Mouse (Mus musculus): Measurements from ENCODE around the gene Rcbtb2.

Gene Rcbtb2

DNA sequence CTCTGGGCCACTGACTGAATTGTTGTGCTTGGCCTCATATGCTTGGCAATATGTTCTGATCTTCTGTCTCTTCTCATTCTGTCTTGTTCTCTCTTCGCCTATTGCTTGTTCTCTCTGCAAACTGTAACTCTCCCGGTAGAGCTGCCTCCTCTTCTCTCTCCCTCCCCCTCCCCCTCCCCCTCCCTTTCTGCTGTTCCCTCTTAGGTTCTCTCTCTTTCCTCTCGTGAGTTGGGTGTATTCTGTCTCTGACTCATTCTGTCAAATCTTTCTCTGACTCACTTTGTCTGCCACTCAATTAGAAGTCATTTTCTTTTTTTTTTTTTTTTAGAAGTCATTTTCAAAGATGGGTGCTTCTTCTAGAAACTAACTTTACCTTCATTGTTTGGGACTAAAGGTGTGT lies 23.9 kb downstream of the Rcbtb2 start:
- peak; percentile 36 for DNase-seq (ENCODE audit: low read depth, low spot score)

DNA sequence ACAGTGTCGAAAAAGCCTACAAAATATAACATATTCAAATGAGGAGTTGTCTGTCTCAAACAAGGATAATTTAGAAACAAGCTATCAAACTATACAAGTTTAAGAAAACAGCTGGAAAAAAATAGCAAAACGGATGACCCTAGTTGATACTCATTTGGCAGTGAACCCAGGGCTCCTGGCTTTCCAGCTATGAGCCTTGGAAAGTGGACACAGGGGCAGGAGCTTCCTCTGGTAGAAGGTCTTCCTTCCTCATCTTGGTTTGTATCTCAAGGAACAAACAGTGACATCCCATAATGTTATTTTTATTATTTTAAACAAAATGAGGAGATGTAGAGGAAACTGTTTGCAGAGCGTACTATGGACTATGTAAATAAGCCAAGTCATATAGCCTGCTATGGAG lies 25.3 kb downstream of the Rcbtb2 start:
- no peak for DNase-seq (ENCODE audit: low read depth, low spot score)

- DNase-seq (ENCODE audit: low read depth, low spot score), result no peak
Measured at GRCm38 (mm10) chr14:73161303-73161702, 38.5 kb downstream of the Rcbtb2 start.

DNA sequence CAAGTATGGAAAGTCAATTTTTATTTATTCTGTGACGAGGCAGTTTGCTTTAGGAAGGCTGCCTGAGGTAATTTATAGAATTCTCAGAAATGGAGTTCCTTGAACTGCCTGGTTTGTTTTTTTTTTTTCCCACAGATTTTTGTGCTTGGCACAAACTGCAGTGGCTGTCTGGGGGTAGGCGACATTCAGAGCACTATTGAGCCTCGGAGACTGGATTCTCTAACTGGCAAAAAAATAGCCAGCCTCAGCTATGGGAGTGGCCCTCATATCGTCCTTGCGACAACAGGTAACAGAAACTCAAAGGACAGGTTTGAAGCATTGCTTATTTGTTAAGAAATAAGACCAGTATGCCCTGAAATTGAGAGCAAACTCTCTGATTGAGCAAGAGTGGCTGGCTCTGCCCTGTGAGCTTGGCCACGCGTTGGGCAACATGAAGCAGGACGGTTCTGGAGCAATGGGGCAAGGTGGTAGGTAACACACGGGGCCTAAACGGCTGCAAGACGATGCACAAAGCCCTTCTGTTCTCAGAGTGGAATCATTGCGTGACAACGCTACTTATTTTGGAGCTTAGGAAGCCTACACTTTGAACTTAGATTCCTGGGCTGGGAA lies 39.5 kb downstream of the Rcbtb2 start:
- no peak for DNase-seq (ENCODE audit: low read depth, low spot score)

DNA sequence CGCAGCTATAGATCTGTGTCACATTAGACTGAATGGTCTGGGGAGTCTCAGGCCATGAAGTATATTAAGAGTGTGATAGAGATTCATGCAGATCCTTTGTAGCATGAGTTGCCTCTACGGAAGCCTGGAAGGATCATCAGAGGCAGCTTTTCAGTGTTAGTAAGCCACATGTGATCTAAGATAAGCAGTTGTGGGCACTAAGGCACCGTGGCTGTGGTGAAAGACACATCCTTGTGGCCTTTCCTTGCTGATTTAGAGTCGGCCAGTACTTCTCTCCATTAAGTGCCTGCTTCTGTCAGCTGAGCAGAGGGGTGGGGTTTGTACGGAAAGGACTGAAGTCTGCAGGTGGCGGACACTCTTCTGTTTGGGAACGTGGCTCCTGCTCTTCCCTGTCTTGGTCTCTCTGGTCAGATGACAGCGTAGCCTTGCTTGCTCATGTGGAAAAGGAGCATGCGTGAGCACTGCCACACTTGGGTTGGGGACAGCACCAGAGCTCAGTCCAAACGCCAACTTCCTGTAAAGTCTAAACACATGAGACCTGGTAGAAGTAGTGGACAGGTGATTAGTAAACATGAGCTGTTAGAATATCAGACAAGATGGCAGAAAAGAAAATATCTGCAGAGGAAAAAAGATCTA lies 40.6 kb downstream of the Rcbtb2 start:
- peak; percentile 18 for DNase-seq (ENCODE audit: low read depth, low spot score)

DNA sequence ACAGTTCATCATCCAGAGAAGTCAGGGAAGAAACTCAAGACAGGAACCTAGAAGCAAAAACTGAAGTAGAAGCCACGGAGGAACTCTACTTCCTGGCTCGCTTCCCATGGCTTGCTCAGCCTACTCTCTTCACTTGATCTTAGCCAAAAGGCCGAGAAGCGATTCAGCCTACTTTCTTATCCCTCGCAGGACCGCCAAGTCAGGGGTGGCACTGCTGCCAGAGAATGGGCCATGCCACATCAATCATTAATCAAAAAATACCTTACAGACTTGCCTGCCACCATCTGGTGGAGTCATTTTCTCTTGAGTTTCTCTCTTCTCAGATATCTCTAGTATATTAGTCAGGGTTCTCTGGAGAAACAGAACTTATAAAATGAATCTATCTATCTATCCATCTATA lies 42.3 kb downstream of the Rcbtb2 start:
- no peak for DNase-seq (ENCODE audit: low read depth, low spot score)

DNA sequence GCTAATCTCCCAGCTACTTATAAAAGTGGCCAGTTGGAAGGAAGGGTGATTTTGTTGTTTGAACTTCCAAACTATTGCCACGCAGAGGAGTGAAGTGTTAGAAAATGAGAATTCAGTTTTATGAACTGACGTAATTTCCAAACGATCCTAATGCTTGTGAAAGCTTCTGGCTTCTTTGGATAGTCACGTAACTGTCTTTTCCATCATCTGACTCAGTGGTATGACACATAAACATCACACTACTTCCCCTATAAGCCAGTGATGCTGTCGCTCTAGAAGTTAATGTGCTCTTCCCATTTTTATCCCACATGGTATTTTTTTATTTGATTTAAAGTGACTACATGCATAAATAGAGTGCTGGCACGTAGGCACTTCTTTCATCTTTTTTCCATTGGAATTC lies 45.8 kb downstream of the Rcbtb2 start:
- no peak for DNase-seq (ENCODE audit: low read depth, low spot score)

- peak; percentile 44 for DNase-seq (ENCODE audit: low read depth, low spot score)
Measured at GRCm38 (mm10) chr14:73169926-73170844, 47.3 kb downstream of the Rcbtb2 start.

DNA sequence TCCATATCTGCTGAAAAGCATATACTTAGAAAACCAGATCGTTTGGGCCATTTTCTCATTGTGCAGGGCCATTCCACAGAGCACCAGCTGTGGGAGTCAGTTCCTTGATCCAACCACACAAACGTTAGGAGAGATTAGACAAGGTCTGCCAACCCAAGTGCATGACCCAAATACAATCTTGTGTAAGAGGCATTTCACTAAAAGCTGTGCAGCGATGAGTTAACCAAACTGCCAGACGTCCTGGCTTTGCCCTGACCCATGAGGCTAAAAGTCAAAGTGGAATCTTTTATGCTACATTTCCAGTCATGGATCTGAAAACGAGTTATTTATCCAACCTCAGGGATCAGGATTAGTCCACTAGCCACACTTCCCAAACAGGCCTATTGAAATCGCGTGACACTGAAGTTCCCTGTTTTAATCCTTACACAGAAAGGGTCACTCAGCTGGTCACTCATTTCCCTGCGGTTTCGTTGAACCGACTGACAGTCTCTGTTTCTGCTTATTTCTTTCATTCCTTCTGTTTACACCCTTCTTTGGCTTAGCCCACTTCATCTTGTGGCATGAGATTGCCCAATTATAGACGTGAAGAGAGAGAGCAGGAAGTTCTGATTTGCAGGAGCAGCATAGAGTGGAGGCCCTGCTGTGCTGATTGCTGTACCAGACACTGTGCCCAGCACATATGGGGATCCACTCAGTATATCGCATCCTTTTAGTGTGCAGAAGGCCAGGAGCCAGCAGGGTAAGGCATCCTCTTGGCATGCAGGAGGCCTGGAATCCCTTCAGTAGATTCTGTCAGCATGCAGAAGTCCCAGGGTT lies 49.6 kb downstream of the Rcbtb2 start:
- no peak for DNase-seq (ENCODE audit: low read depth, low spot score)

GRCm38 (mm10) chr14:73173662-73174061 lies 50.8 kb downstream of the Rcbtb2 start:
- DNase-seq (ENCODE audit: low read depth, low spot score), result no peak

DNA sequence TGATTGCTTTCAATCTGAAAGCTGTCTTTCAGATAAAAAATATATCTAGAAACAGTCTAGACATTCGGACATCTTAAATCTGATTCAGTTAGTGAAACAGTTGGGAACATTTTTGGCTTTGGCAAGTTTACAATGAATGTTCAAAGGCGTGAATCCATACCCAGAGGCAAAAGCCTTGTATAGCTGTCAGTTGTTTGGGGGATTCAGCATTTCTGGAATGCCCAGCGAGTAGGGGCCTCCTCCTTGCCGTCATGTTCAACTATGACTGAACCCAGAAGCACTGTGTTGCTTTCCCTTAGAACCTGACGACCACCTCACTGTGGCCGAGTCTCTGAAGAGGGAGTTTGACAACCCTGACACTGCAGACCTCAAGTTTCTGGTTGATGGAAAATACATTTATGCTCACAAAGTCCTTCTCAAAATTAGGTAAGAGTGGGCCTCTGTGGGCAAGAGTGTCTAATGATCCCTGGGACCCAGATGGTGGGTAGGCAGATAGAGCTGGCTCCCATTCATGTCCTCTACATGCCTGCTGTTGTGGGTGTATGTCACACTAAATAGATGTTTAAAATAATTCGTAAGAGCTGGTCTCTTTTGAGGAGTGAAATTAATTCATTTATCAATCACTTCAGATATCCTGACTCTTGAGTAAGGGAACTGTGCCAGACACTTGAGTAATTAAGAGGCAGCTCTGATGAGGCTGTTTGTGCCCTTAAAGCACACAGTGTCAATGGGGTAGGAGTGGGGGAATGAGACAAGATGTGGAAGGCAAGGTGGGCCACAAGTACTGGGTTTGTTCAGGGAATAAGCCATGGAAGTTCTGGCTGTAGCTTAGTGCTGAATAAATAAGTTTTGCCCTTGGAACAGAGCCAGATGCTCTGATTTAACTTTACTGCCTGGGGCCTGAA lies 51.5 kb downstream of the Rcbtb2 start:
- no peak for DNase-seq (ENCODE audit: low read depth, low spot score)

GRCm38 (mm10) chr14:73175031-73175430 lies 52.2 kb downstream of the Rcbtb2 start:
- DNase-seq (ENCODE audit: low read depth, low spot score), result no peak

- peak; percentile 28 for DNase-seq (ENCODE audit: low read depth, low spot score)
Measured at GRCm38 (mm10) chr14:73175814-73176213, 53.0 kb downstream of the Rcbtb2 start.

GRCm38 (mm10) chr14:73176266-73176665 lies 53.4 kb downstream of the Rcbtb2 start:
- DNase-seq (ENCODE audit: low read depth, low spot score), result no peak

- no peak for DNase-seq (ENCODE audit: low read depth, low spot score)
Measured at GRCm38 (mm10) chr14:73177961-73178360, 55.1 kb downstream of the Rcbtb2 start.

GRCm38 (mm10) chr14:73179221-73179681 lies 56.4 kb downstream of the Rcbtb2 start:
- no peak for DNase-seq (ENCODE audit: low read depth, low spot score)

- DNase-seq (ENCODE audit: low read depth, low spot score), result no peak
Measured at GRCm38 (mm10) chr14:73180671-73181070, 57.8 kb downstream of the Rcbtb2 start.

DNA sequence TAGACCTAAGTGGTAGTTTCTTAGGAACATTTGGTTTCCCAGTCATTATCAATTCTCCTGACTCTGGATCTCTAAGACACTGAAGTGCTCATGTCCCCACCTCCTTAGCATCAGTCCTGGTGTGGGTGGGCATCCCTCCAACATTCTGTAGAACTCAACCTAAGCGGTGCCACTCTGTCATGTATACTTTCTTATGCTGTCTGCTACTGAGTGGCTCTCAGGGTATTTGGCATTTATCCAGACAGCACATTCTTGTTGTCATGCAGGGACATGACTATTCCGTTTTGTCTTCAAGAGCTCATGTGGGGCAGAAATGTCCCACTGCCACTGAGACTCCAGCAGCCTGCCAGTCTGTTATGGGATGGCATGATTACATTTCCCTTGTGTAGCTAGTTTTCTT lies 58.3 kb downstream of the Rcbtb2 start:
- DNase-seq (ENCODE audit: low read depth, low spot score), result no peak

- DNase-seq (ENCODE audit: low read depth, low spot score), result no peak
Measured at GRCm38 (mm10) chr14:73186875-73187274, 64.0 kb downstream of the Rcbtb2 start.

DNA sequence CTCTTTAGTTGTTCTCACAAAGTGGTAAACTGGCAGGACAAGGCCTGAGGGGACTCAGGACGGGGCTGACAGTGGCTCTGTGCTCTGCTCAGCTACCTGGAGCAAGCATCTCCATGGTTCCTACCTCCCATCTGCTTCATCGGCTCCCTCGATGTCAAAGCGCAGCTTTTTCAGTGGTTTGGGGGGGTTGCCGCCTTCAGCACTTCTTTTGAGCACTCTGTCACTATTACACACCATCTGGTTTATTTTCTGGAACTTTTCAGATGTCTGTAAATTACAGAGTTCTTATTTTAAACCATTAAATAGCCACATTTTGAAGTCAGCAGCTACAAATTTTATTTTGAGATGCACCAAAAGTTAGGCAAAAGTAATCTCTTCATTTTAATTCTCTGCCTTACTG lies 76.2 kb downstream of the Rcbtb2 start:
- no peak for DNase-seq (ENCODE audit: low read depth, low spot score)

DNA sequence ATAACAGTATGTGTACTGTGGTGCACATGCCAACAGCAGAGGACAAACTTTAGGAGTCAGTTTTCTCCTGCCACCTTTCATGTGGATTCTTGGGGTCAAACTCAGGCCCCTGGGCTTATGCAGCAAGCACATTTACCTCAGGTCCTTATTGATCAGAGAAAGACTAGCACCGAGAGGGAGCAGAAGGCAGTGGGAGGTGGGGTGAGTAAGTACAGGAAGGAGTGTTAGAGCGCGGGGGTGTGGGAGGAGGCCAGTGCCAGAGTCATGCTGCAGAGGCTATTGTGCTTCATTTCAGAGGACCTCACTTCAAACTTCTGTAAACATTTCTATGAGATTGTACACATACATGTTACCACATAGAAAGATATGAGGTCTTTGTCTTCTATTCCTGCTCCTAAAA lies 78.6 kb downstream of the Rcbtb2 start:
- no peak for DNase-seq (ENCODE audit: low read depth, low spot score)
